Mouse (Mus musculus) megakaryocyte, embryonic 14.5 days (primary cell): Measurements from ENCODE around the gene Rpl27a.

Experiments
- FLI1 ChIP-seq: IDR thresholded peaks from 2 replicates; pipeline ENCODE4 v1.6.1; 2012; ENCODE audit warnings: low read length, inconsistent platforms, mixed read lengths
- GATA1 ChIP-seq: IDR thresholded peaks from 3 replicates; pipeline ENCODE4 v1.6.1; 2012; ENCODE audit warnings: mixed read lengths, low read length, inconsistent platforms, borderline replicate concordance

- no peak for TF ChIP-seq GATA1
- TF ChIP-seq FLI1, result no peak
Measured at GRCm38 (mm10) chr7:109568391-109568892, 49.5 kb downstream of the Rpl27a start.
